Mouse (Mus musculus): ENCODE results near the gene Kri1. TPM values are rescaled to one million over a fixed set of nuclear protein-coding genes. Genes with fewer than 3 reads are reported as not detected.

The Kri1 gene
- polyA plus RNA-seq, 1 experiment from 2014 or later: 16.7 TPM

- ATAC-seq (ENCODE audit: low read depth): no peak
- H3K4me1 ChIP-seq (replicated peaks; ENCODE audit: control insufficient read depth, insufficient read depth, low read length): peaks cover 19% of the 10 kb centered on the region
- peak overlapping the region; percentile 50 for H3K9ac ChIP-seq (ENCODE audit: low read length)
- peak overlapping the region; percentile 47 for H3K4me3 ChIP-seq (ENCODE audit: low read length)
- 7% methylated on average over 42 of the region's 42 CpGs for WGBS
- H3K27me3 ChIP-seq (ENCODE audit: control insufficient read depth, insufficient read depth, low read depth, low read length): peaks cover 63% of the 10 kb centered on the region
- peaks cover 4% of the 10 kb centered on the region; the same call in 1 of the 2 replicates for H3K9me3 ChIP-seq (ENCODE audit: control insufficient read depth, low read length)
- no peaks in the 10 kb centered on the region for H3K36me3 ChIP-seq (ENCODE audit: control insufficient read depth, insufficient read depth, low read length)
- no peak overlapping the region for H3K27ac ChIP-seq (ENCODE audit: low read length)
- H3K4me2 ChIP-seq (ENCODE audit: low read depth, low read length): peak overlapping the region; percentile 74
These were observed 43.8 kb downstream of the Kri1 start for GRCm38 (mm10) chr9:21243826-21244427.

- H3K4me1 ChIP-seq (replicated peaks; ENCODE audit: control insufficient read depth, insufficient read depth, low read length): peaks cover 27% of the 10 kb centered on the region
- H3K4me2 ChIP-seq (ENCODE audit: low read depth, low read length): no peak overlapping the region
- peaks cover 42% of the 10 kb centered on the region for H3K27me3 ChIP-seq (ENCODE audit: control insufficient read depth, insufficient read depth, low read depth, low read length)
- no peak overlapping the region for H3K4me3 ChIP-seq (ENCODE audit: low read length)
- H3K36me3 ChIP-seq (ENCODE audit: control insufficient read depth, insufficient read depth, low read length): no peaks in the 10 kb centered on the region
- no peak overlapping the region for H3K27ac ChIP-seq (ENCODE audit: low read length)
- H3K9me3 ChIP-seq (ENCODE audit: control insufficient read depth, low read length): peaks cover 4% of the 10 kb centered on the region; the same call in 1 of the 2 replicates
- 6% methylated on average over 11 of the region's 11 CpGs for WGBS
- no peak for ATAC-seq (ENCODE audit: low read depth)
- H3K9ac ChIP-seq (ENCODE audit: low read length): no peak overlapping the region
These were observed 46.4 kb downstream of the Kri1 start for GRCm38 (mm10) chr9:21241343-21241742.

GRCm38 (mm10) chr9:21239465-21239848 is 48.3 kb downstream of the Kri1 start:
- H3K4me1 ChIP-seq (replicated peaks; ENCODE audit: control insufficient read depth, insufficient read depth, low read length): peaks cover 21% of the 10 kb centered on the region
- WGBS: 30% methylated on average over 4 of the region's 4 CpGs

GRCm38 (mm10) chr9:21238733-21239464 is 48.9 kb downstream of the Kri1 start, which contains the start of gene Keap1:
Gene Keap1 (minus strand): TSS chr9:21239361.
- Histone ChIP-seq H3K4me3 (ENCODE audit: low read length) (peak within 1 kb of the TSS; percentile 95), H3K9me3 (ENCODE audit: control insufficient read depth, low read length) (peaks cover 4% of the 10 kb centered on the region; the same call in 1 of the 2 replicates), H3K9ac (ENCODE audit: low read length) (peak within 1 kb of the TSS; percentile 100), H3K4me1 (replicated peaks; ENCODE audit: control insufficient read depth, insufficient read depth, low read length) (peaks cover 17% of the 10 kb centered on the region), H3K27ac (ENCODE audit: low read length) (peak within 1 kb of the TSS; percentile 83), H3K27me3 (ENCODE audit: control insufficient read depth, insufficient read depth, low read depth, low read length) (peaks cover 20% of the 10 kb centered on the region), H3K36me3 (ENCODE audit: control insufficient read depth, insufficient read depth, low read length) (peaks cover 12% of the 10 kb centered on the region), H3K4me2 (ENCODE audit: low read depth, low read length) (peak within 1 kb of the TSS; percentile 73)
- peak; percentile 93 for ATAC-seq (ENCODE audit: low read depth)
- WGBS: under 1% methylated on average over 55 of the region's 90 CpGs

More at GRCm38 (mm10) chr9:21239465-21239848, 48.3 kb downstream of the Kri1 start:
- peaks cover 9% of the 10 kb centered on the region for H3K36me3 ChIP-seq (ENCODE audit: control insufficient read depth, insufficient read depth, low read length)
- H3K27ac ChIP-seq (ENCODE audit: low read length): peak overlapping the region; percentile 83
- ATAC-seq (ENCODE audit: low read depth): no peak
- H3K9ac ChIP-seq (ENCODE audit: low read length): peak overlapping the region; percentile 100
- peak overlapping the region; percentile 73 for H3K4me2 ChIP-seq (ENCODE audit: low read depth, low read length)
- H3K4me3 ChIP-seq (ENCODE audit: low read length): peak overlapping the region; percentile 95
- peaks cover 4% of the 10 kb centered on the region; the same call in 1 of the 2 replicates for H3K9me3 ChIP-seq (ENCODE audit: control insufficient read depth, low read length)
- H3K27me3 ChIP-seq (ENCODE audit: control insufficient read depth, insufficient read depth, low read depth, low read length): peaks cover 26% of the 10 kb centered on the region

- H3K4me1 ChIP-seq (replicated peaks; ENCODE audit: control insufficient read depth, insufficient read depth, low read length): peaks cover 15% of the 10 kb centered on the region
- peaks cover 4% of the 10 kb centered on the region; the same call in 1 of the 2 replicates for H3K9me3 ChIP-seq (ENCODE audit: control insufficient read depth, low read length)
- peak overlapping the region; percentile 100 for H3K9ac ChIP-seq (ENCODE audit: low read length)
- peak overlapping the region; percentile 83 for H3K27ac ChIP-seq (ENCODE audit: low read length)
- peak; percentile 1; the same call in 1 of the 2 replicates for ATAC-seq (ENCODE audit: low read depth)
- 1% methylated on average over 20 of the region's 31 CpGs for WGBS
- peaks cover 19% of the 10 kb centered on the region for H3K36me3 ChIP-seq (ENCODE audit: control insufficient read depth, insufficient read depth, low read length)
- peaks cover 13% of the 10 kb centered on the region for H3K27me3 ChIP-seq (ENCODE audit: control insufficient read depth, insufficient read depth, low read depth, low read length)
- H3K4me2 ChIP-seq (ENCODE audit: low read depth, low read length): peak overlapping the region; percentile 73
- H3K4me3 ChIP-seq (ENCODE audit: low read length): peak overlapping the region; percentile 95
These were observed 49.6 kb downstream of the Kri1 start for GRCm38 (mm10) chr9:21238004-21238732.

- Histone ChIP-seq H3K4me1 (replicated peaks; ENCODE audit: control insufficient read depth, insufficient read depth, low read length) (peaks cover 15% of the 10 kb centered on the region), H3K4me3 (ENCODE audit: low read length) (peak overlapping the region; percentile 95), H3K36me3 (ENCODE audit: control insufficient read depth, insufficient read depth, low read length) (peaks cover 21% of the 10 kb centered on the region), H3K4me2 (ENCODE audit: low read depth, low read length) (peak overlapping the region; percentile 73), H3K27me3 (ENCODE audit: control insufficient read depth, insufficient read depth, low read depth, low read length) (peaks cover 6% of the 10 kb centered on the region; the same call in 1 of the 2 replicates), H3K9ac (ENCODE audit: low read length) (peak overlapping the region; percentile 100), H3K9me3 (ENCODE audit: control insufficient read depth, low read length) (no peaks in the 10 kb centered on the region), H3K27ac (ENCODE audit: low read length) (peak overlapping the region; percentile 83)
- WGBS: 13% methylated on average over 19 of the region's 19 CpGs
- peak; percentile 19; the same call in 1 of the 2 replicates for ATAC-seq (ENCODE audit: low read depth)
These were observed 50.3 kb downstream of the Kri1 start for GRCm38 (mm10) chr9:21237368-21238003.

GRCm38 (mm10) chr9:21236991-21237367 is 50.8 kb downstream of the Kri1 start:
- Histone ChIP-seq H3K36me3 (ENCODE audit: control insufficient read depth, insufficient read depth, low read length) (peaks cover 21% of the 10 kb centered on the region), H3K27me3 (ENCODE audit: control insufficient read depth, insufficient read depth, low read depth, low read length) (peaks cover 1% of the 10 kb centered on the region; the same call in 1 of the 2 replicates), H3K4me3 (ENCODE audit: low read length) (peak overlapping the region; percentile 95), H3K4me2 (ENCODE audit: low read depth, low read length) (peak overlapping the region; percentile 73), H3K9me3 (ENCODE audit: control insufficient read depth, low read length) (no peaks in the 10 kb centered on the region), H3K27ac (ENCODE audit: low read length) (no peak overlapping the region; the same call in 1 of the 2 replicates), H3K4me1 (replicated peaks; ENCODE audit: control insufficient read depth, insufficient read depth, low read length) (peaks cover 15% of the 10 kb centered on the region), H3K9ac (ENCODE audit: low read length) (peak overlapping the region; percentile 100)
- no peak for ATAC-seq (ENCODE audit: low read depth)
- 77% methylated on average over 25 of the region's 25 CpGs for WGBS

- WGBS: 77% methylated on average over 4 of the region's 4 CpGs
- Histone ChIP-seq H3K4me1 (replicated peaks; ENCODE audit: control insufficient read depth, insufficient read depth, low read length) (peaks cover 15% of the 10 kb centered on the region), H3K9ac (ENCODE audit: low read length) (no peak overlapping the region), H3K27ac (ENCODE audit: low read length) (no peak overlapping the region), H3K4me2 (ENCODE audit: low read depth, low read length) (no peak overlapping the region), H3K9me3 (ENCODE audit: control insufficient read depth, low read length) (no peaks in the 10 kb centered on the region), H3K4me3 (ENCODE audit: low read length) (no peak overlapping the region), H3K27me3 (ENCODE audit: control insufficient read depth, insufficient read depth, low read depth, low read length) (no peaks in the 10 kb centered on the region), H3K36me3 (ENCODE audit: control insufficient read depth, insufficient read depth, low read length) (peaks cover 29% of the 10 kb centered on the region)
- no peak for ATAC-seq (ENCODE audit: low read depth)
These were observed 52.4 kb downstream of the Kri1 start for GRCm38 (mm10) chr9:21235341-21235740.

Measured in lung, embryonic 16.5 days (tissue).